Mouse (Mus musculus) CH12.LX (cell line): ENCODE data around the gene Cryl1.

Experiments
- BHLHE40 ChIP-seq: IDR thresholded peaks from 2 replicates; pipeline ENCODE4 v1.6.1; 2011; ENCODE audit warnings: mild to moderate bottlenecking, low read depth, low read length, improper control_type of control experiment
- CHD1 ChIP-seq: IDR thresholded peaks from 2 replicates; pipeline ENCODE4 v1.6.1; 2012; ENCODE audit warnings: low read depth, low read length, improper control_type of control experiment, inconsistent platforms
- CTCF ChIP-seq, 2 experiments: IDR thresholded peaks in 1 of 2; conservative IDR thresholded peaks in 1 of 2; 2 replicates each; pipeline ENCODE4 v1.5.1; 2011 to 2012; ENCODE audit warnings: low read depth in 2 of 2, low read length in 2 of 2, improper control_type of control experiment in 1 of 2, inconsistent platforms in 1 of 2, mild to moderate bottlenecking in 1 of 2, moderate library complexity in 1 of 2
- GABPA ChIP-seq: IDR thresholded peaks from 2 replicates; pipeline ENCODE4 v1.6.1; 2012; ENCODE audit warnings: low read depth, low read length, improper control_type of control experiment, inconsistent platforms; ENCODE audit not compliant: insufficient replicate concordance
- HCFC1 ChIP-seq: IDR thresholded peaks from 2 replicates; pipeline ENCODE4 v1.6.1; 2012; ENCODE audit warnings: low read depth, mild to moderate bottlenecking, inconsistent platforms, low read length, improper control_type of control experiment
- IRF4 ChIP-seq: IDR thresholded peaks from 2 replicates; pipeline ENCODE4 v1.6.1; 2014; ENCODE audit warnings: low read depth, mild to moderate bottlenecking, inconsistent platforms, low read length, improper control_type of control experiment
- JUN ChIP-seq: IDR thresholded peaks from 2 replicates; pipeline ENCODE4 v1.6.1; 2011; ENCODE audit warnings: low read depth, mild to moderate bottlenecking, low read length, improper control_type of control experiment, moderate library complexity; ENCODE audit not compliant: insufficient read depth
- MAFK ChIP-seq: IDR thresholded peaks from 2 replicates; pipeline ENCODE4 v1.6.1; 2011; ENCODE audit warnings: low read length, improper control_type of control experiment; ENCODE audit not compliant: insufficient replicate concordance
- MAX ChIP-seq: IDR thresholded peaks from 2 replicates; pipeline ENCODE4 v1.6.1; 2011; ENCODE audit warnings: low read length, improper control_type of control experiment
- MAZ ChIP-seq: IDR thresholded peaks from 2 replicates; pipeline ENCODE4 v1.6.1; 2012; ENCODE audit warnings: low read depth, mild to moderate bottlenecking, inconsistent platforms, low read length, improper control_type of control experiment, moderate library complexity
- MEF2A ChIP-seq: IDR thresholded peaks from 2 replicates; pipeline ENCODE4 v1.6.1; 2014; ENCODE audit warnings: low read depth, mild to moderate bottlenecking, inconsistent platforms, low read length, improper control_type of control experiment, borderline replicate concordance
- POLR2A ChIP-seq: IDR thresholded peaks from 2 replicates; pipeline ENCODE4 v1.6.1; 2011; ENCODE audit warnings: low read depth, mild to moderate bottlenecking, improper control_type of control experiment, low read length
- POLR2AphosphoS2 ChIP-seq: IDR thresholded peaks from 2 replicates; pipeline ENCODE4 v1.6.1; 2011; ENCODE audit warnings: low read depth, low read length, improper control_type of control experiment
- ZNF384 ChIP-seq: IDR thresholded peaks from 2 replicates; pipeline ENCODE4 v1.6.1; 2012; ENCODE audit warnings: low read depth, low read length, improper control_type of control experiment, inconsistent platforms

GRCm38 (mm10) chr14:57334833-57335232, 63.5 kb downstream of the Cryl1 start:
- TF ChIP-seq POLR2A (no peak), GABPA (no peak), MAFK (no peak), CTCF (conservative IDR thresholded peaks at IDR 0.05 in 1 of 2, IDR thresholded peaks at IDR 0.05 in 1 of 2; ENCODE audit: low read depth in 2 of 2, low read length in 2 of 2) (peak; percentile 12 to 58; a peak in 2 of 4 replicates), JUN (no peak), MAZ (no peak), IRF4 (no peak), MEF2A (no peak), CHD1 (no peak), ZNF384 (no peak), HCFC1 (no peak), BHLHE40 (no peak), POLR2AphosphoS2 (no peak), MAX (no peak)
